Mouse (Mus musculus): ENCODE results near the gene Ctdnep1. TPM values are rescaled to one million over a fixed set of nuclear protein-coding genes. Genes with fewer than 3 reads are reported as not detected.

Gene Ctdnep1
- polyA plus RNA-seq, 1 experiment from 2014 or later, result 24.4 TPM

- 53% methylated on average over 5 of the region's 5 CpGs for whole genome bisulfite sequencing
- no peak for ATAC-seq
Observed at GRCm38 (mm10) chr11:70005521-70005920, 24.6 kb downstream of the Ctdnep1 start.

GRCm38 (mm10) chr11:70010033-70010432 is 29.1 kb downstream of the Ctdnep1 start:
- no peak overlapping the region for H3K9ac ChIP-seq (ENCODE audit: low read depth, low read length)
- peaks cover 8% of the 10 kb centered on the region for H3K4me1 ChIP-seq (ENCODE audit: control insufficient read depth, insufficient read depth, low read length)
- peaks cover 63% of the 10 kb centered on the region for H3K36me3 ChIP-seq (ENCODE audit: control insufficient read depth, insufficient read depth, low read length)
- H3K27me3 ChIP-seq (ENCODE audit: control insufficient read depth, insufficient read depth, low read depth, low read length), result no peaks in the 10 kb centered on the region
- H3K27ac ChIP-seq (ENCODE audit: low read length), result no peak overlapping the region
- no peak for ATAC-seq
- H3K9me3 ChIP-seq (replicated peaks; ENCODE audit: control insufficient read depth, low read length, poor library complexity, severe bottlenecking), result no peaks in the 10 kb centered on the region
- H3K4me2 ChIP-seq (ENCODE audit: low read length), result no peak overlapping the region
- H3K4me3 ChIP-seq (ENCODE audit: low read depth, low read length), result no peak overlapping the region
- WGBS, result 92% methylated on average over 6 of the region's 6 CpGs

More at GRCm38 (mm10) chr11:70005521-70005920, 24.6 kb downstream of the Ctdnep1 start:
- no peak overlapping the region for H3K9ac ChIP-seq (ENCODE audit: low read depth, low read length)
- H3K4me1 ChIP-seq (ENCODE audit: control insufficient read depth, insufficient read depth, low read length), result peaks cover 30% of the 10 kb centered on the region
- no peak overlapping the region for H3K27ac ChIP-seq (ENCODE audit: low read length)
- H3K36me3 ChIP-seq (ENCODE audit: control insufficient read depth, insufficient read depth, low read length), result peaks cover 46% of the 10 kb centered on the region
- no peaks in the 10 kb centered on the region for H3K9me3 ChIP-seq (replicated peaks; ENCODE audit: control insufficient read depth, low read length, poor library complexity, severe bottlenecking)
- no peak overlapping the region for H3K4me2 ChIP-seq (ENCODE audit: low read length)
- no peaks in the 10 kb centered on the region for H3K27me3 ChIP-seq (ENCODE audit: control insufficient read depth, insufficient read depth, low read depth, low read length)
- no peak overlapping the region for H3K4me3 ChIP-seq (ENCODE audit: low read depth, low read length)

GRCm38 (mm10) chr11:70010548-70010947 is 29.6 kb downstream of the Ctdnep1 start:
- ATAC-seq, result no peak
- Histone ChIP-seq H3K4me3 (ENCODE audit: low read depth, low read length) (no peak overlapping the region), H3K9me3 (replicated peaks; ENCODE audit: control insufficient read depth, low read length, poor library complexity, severe bottlenecking) (no peaks in the 10 kb centered on the region), H3K36me3 (ENCODE audit: control insufficient read depth, insufficient read depth, low read length) (peaks cover 63% of the 10 kb centered on the region), H3K4me2 (ENCODE audit: low read length) (no peak overlapping the region), H3K4me1 (ENCODE audit: control insufficient read depth, insufficient read depth, low read length) (peaks cover 8% of the 10 kb centered on the region), H3K27ac (ENCODE audit: low read length) (no peak overlapping the region), H3K9ac (ENCODE audit: low read depth, low read length) (no peak overlapping the region), H3K27me3 (ENCODE audit: control insufficient read depth, insufficient read depth, low read depth, low read length) (no peaks in the 10 kb centered on the region)
- 90% methylated on average over 12 of the region's 12 CpGs for WGBS

- Histone ChIP-seq H3K27me3 (ENCODE audit: control insufficient read depth, insufficient read depth, low read depth, low read length) (no peaks in the 10 kb centered on the region), H3K36me3 (ENCODE audit: control insufficient read depth, insufficient read depth, low read length) (peaks cover 60% of the 10 kb centered on the region), H3K9me3 (replicated peaks; ENCODE audit: control insufficient read depth, low read length, poor library complexity, severe bottlenecking) (no peaks in the 10 kb centered on the region), H3K4me2 (ENCODE audit: low read length) (no peak overlapping the region), H3K4me3 (ENCODE audit: low read depth, low read length) (no peak overlapping the region), H3K4me1 (ENCODE audit: control insufficient read depth, insufficient read depth, low read length) (peaks cover 10% of the 10 kb centered on the region), H3K9ac (ENCODE audit: low read depth, low read length) (no peak overlapping the region), H3K27ac (ENCODE audit: low read length) (no peak overlapping the region)
- no peak for ATAC-seq
- 76% methylated on average over 10 of the region's 10 CpGs for WGBS
Observed at GRCm38 (mm10) chr11:70010961-70011360, 30.0 kb downstream of the Ctdnep1 start.

GRCm38 (mm10) chr11:70012931-70013330 is 32.0 kb downstream of the Ctdnep1 start:
- no peak overlapping the region for H3K4me2 ChIP-seq (ENCODE audit: low read length)
- H3K36me3 ChIP-seq (ENCODE audit: control insufficient read depth, insufficient read depth, low read length), result peaks cover 41% of the 10 kb centered on the region
- H3K4me1 ChIP-seq (ENCODE audit: control insufficient read depth, insufficient read depth, low read length), result peaks cover 22% of the 10 kb centered on the region
- no peak overlapping the region for H3K9ac ChIP-seq (ENCODE audit: low read depth, low read length)
- no peaks in the 10 kb centered on the region for H3K27me3 ChIP-seq (ENCODE audit: control insufficient read depth, insufficient read depth, low read depth, low read length)
- ATAC-seq, result no peak
- no peak overlapping the region for H3K27ac ChIP-seq (ENCODE audit: low read length)
- no peak overlapping the region for H3K4me3 ChIP-seq (ENCODE audit: low read depth, low read length)
- 85% methylated on average over 9 of the region's 9 CpGs for WGBS
- no peaks in the 10 kb centered on the region for H3K9me3 ChIP-seq (replicated peaks; ENCODE audit: control insufficient read depth, low read length, poor library complexity, severe bottlenecking)

- Histone ChIP-seq H3K27me3 (ENCODE audit: control insufficient read depth, insufficient read depth, low read depth, low read length) (no peaks in the 10 kb centered on the region), H3K9ac (ENCODE audit: low read depth, low read length) (no peak overlapping the region), H3K4me2 (ENCODE audit: low read length) (no peak overlapping the region), H3K36me3 (ENCODE audit: control insufficient read depth, insufficient read depth, low read length) (peaks cover 37% of the 10 kb centered on the region), H3K4me3 (ENCODE audit: low read depth, low read length) (no peak overlapping the region), H3K27ac (ENCODE audit: low read length) (no peak overlapping the region), H3K9me3 (replicated peaks; ENCODE audit: control insufficient read depth, low read length, poor library complexity, severe bottlenecking) (no peaks in the 10 kb centered on the region), H3K4me1 (ENCODE audit: control insufficient read depth, insufficient read depth, low read length) (peaks cover 23% of the 10 kb centered on the region)
- ATAC-seq, result no peak
- 88% methylated on average over 3 of the region's 3 CpGs for WGBS
Observed at GRCm38 (mm10) chr11:70013408-70013807, 32.5 kb downstream of the Ctdnep1 start.

- no peaks in the 10 kb centered on the region for H3K9me3 ChIP-seq (replicated peaks; ENCODE audit: control insufficient read depth, low read length, poor library complexity, severe bottlenecking)
- 61% methylated on average over 5 of the region's 5 CpGs for WGBS
- H3K27ac ChIP-seq (ENCODE audit: low read length), result no peak overlapping the region
- H3K4me3 ChIP-seq (ENCODE audit: low read depth, low read length), result no peak overlapping the region
- H3K9ac ChIP-seq (ENCODE audit: low read depth, low read length), result no peak overlapping the region
- ATAC-seq, result no peak
- peaks cover 31% of the 10 kb centered on the region for H3K36me3 ChIP-seq (ENCODE audit: control insufficient read depth, insufficient read depth, low read length)
- peaks cover 23% of the 10 kb centered on the region for H3K4me1 ChIP-seq (ENCODE audit: control insufficient read depth, insufficient read depth, low read length)
- peak overlapping the region; percentile 78 for H3K4me2 ChIP-seq (ENCODE audit: low read length)
- H3K27me3 ChIP-seq (ENCODE audit: control insufficient read depth, insufficient read depth, low read depth, low read length), result no peaks in the 10 kb centered on the region
Observed at GRCm38 (mm10) chr11:70014051-70014450, 33.1 kb downstream of the Ctdnep1 start.

- H3K4me3 ChIP-seq (ENCODE audit: low read depth, low read length), result peak within 1 kb of the TSS; percentile 54
- no peaks in the 10 kb centered on the region for H3K9me3 ChIP-seq (replicated peaks; ENCODE audit: control insufficient read depth, low read length, poor library complexity, severe bottlenecking)
- under 1% methylated on average over 35 of the region's 35 CpGs for WGBS
- H3K27me3 ChIP-seq (ENCODE audit: control insufficient read depth, insufficient read depth, low read depth, low read length), result no peaks in the 10 kb centered on the region
- peak within 1 kb of the TSS; percentile 81 for H3K27ac ChIP-seq (ENCODE audit: low read length)
- peak; percentile 83 for ATAC-seq
- H3K4me2 ChIP-seq (ENCODE audit: low read length), result peak within 1 kb of the TSS; percentile 78
- peak within 1 kb of the TSS; percentile 79 for H3K9ac ChIP-seq (ENCODE audit: low read depth, low read length)
- peaks cover 22% of the 10 kb centered on the region for H3K36me3 ChIP-seq (ENCODE audit: control insufficient read depth, insufficient read depth, low read length)
- peaks cover 31% of the 10 kb centered on the region for H3K4me1 ChIP-seq (ENCODE audit: control insufficient read depth, insufficient read depth, low read length)
Observed at GRCm38 (mm10) chr11:70014880-70015558, 34.1 kb downstream of the Ctdnep1 start, which contains the start of gene Acadvl. TSS of gene Acadvl (minus strand) at chr11:70015411.

GRCm38 (mm10) chr11:70015677-70016076 is 34.7 kb downstream of the Ctdnep1 start:
- peaks cover 16% of the 10 kb centered on the region for H3K36me3 ChIP-seq (ENCODE audit: control insufficient read depth, insufficient read depth, low read length)
- 70% methylated on average over 6 of the region's 6 CpGs for WGBS
- H3K4me2 ChIP-seq (ENCODE audit: low read length), result peak overlapping the region; percentile 78
- H3K9me3 ChIP-seq (replicated peaks; ENCODE audit: control insufficient read depth, low read length, poor library complexity, severe bottlenecking), result no peaks in the 10 kb centered on the region
- H3K4me1 ChIP-seq (ENCODE audit: control insufficient read depth, insufficient read depth, low read length), result peaks cover 37% of the 10 kb centered on the region
- ATAC-seq, result no peak
- no peaks in the 10 kb centered on the region for H3K27me3 ChIP-seq (ENCODE audit: control insufficient read depth, insufficient read depth, low read depth, low read length)
- no peak overlapping the region for H3K9ac ChIP-seq (ENCODE audit: low read depth, low read length)
- H3K4me3 ChIP-seq (ENCODE audit: low read depth, low read length), result no peak overlapping the region; the same call in 1 of the 2 replicates
- H3K27ac ChIP-seq (ENCODE audit: low read length), result no peak overlapping the region
